Mouse (Mus musculus) urinary bladder, postnatal 25 days (tissue): Measurements from ENCODE around the gene Retreg2.

ENCODE experiments used
- DNase-seq: peaks from one replicate; pipeline ENCODE4 v3.0.0; 2022; ENCODE audit warnings: low spot score

Gene Retreg2

DNA sequence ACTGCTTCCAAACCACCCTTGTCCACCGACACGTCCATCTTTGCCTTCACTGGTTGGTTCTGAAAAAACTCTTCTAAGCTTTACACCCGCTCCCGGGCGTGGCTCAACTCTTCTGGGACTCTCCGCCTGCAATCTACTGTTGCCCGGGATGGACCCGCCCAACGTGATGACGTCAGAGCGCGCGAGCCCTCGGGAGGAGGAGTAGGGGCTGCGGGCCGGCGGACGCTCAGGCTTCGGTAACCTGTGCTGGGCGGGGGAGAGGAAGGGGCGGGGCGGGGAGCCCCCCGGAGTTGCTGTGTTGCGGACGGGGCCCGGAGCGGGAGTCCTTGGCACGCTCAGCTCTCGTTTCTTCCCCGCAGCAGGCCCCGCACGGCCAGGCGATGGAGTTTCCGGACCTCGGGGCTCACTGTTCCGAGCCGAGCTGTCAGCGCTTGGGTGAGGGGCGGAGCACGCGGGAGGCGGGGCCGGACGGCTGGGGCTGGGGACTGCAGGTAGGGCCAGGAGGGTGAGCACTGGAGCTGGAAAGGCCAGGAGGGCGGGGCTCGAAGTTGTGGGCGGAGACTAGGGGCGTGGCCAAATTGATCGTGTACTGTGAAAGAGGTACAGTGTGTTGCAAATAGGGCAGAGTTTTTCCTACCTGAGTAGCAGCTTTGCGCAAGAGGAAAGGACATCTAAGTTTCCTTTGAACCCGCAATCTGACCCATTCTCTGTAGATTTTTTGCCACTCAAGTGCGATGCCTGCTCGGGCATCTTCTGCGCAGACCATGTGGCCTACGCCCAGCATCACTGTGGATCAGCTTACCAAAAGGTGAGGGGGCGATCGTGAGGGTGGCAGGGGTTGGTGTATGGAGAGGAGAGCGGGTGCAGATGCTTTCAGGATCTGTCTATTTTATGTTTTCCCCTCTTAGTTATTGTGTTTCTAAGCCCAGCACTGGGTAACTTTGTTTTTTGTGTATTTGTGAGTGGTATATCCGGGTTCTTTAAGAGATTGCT lies 26.2 kb downstream of the Retreg2 start, which contains the start of gene Zfand2b:
Zfand2b (plus strand) TSS at position 175 of the 993 bp plus-strand sequence.
- DNase-seq, result peak; percentile 96

DNA sequence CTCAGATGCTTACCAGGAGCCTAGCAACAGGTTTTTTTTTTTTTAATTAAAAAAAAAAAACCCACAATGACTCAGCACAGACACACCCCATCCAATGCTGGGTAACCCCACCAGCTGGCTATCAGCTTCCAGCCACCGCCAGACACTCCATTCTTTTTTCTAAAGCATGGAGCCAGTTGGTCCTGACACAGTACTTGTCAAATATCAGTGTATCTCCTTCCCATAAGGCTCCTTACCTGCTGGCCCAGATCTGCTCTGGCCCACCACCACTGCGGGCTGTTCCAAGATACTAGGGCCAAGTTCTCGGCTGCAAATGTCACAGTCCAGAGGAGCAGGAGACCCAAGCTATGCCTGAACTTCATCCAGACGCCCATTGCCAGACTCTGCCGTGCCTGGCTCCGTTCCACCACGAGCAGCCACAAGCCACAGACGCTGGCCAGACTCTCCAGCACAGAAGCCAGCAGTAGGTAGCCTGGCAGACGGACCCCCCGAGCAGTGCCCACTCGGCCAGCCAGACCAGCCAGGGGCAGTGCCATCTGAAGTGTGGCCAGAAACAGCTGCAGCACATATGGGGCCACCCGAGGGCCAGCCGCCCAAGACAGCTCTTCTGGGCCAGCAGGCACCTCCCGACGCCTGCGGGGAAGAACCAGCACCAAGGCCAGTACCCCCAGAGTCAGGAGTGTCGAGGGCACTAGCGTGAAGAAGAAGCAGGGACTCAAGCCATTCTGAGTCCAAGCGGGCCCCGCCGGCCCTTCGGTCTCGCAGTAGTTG lies 36.9 kb downstream of the Retreg2 start:
- peak; percentile 14 for DNase-seq

DNA sequence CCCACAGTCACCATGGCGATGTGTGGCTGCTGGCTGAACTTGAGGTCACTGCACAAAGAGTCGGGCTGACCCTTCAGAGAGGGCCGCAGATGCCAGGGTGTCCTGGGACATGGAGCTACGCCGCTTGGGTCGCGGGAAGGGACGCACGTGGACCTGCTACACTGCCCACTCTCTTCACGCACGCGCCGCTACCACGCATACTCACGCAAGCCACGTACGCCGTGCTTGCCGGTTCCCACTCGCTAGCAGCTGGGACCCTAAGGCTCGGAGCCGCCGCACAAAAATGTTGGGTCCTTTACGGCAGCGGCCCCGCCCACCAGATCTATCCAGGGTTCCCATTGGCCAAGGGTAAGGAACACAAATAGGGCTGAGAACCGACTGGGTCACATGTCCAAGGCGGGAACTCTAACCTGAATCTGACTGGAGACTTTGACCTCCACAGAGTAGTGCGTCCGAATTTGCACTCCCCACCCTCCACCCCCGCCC lies 37.6 kb downstream of the Retreg2 start, which contains the start of gene Abcb6:
Abcb6 (minus strand) TSS at position 288 of the 486 bp plus-strand sequence.
- peak; percentile 70 for DNase-seq

DNA sequence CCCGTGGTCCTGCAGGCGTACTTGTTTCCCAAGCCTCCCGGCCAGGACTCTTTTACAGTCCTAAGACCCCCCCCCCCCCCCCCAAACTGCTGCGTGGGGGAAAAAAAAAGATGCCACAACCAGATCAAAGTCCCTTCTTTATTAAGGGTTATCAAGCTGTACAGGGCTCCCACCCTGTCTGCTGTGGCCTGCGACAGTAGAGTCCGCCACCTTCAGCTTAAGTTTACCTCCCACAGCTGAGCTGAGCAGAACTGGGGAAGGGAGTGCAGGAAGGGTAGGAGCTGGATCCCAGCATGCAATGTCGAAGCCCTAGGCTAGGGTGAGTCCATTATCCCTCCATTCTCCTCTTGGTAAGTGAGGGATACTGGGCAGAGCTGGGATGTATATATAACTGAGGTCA lies 38.2 kb downstream of the Retreg2 start:
- DNase-seq, result no peak

DNA sequence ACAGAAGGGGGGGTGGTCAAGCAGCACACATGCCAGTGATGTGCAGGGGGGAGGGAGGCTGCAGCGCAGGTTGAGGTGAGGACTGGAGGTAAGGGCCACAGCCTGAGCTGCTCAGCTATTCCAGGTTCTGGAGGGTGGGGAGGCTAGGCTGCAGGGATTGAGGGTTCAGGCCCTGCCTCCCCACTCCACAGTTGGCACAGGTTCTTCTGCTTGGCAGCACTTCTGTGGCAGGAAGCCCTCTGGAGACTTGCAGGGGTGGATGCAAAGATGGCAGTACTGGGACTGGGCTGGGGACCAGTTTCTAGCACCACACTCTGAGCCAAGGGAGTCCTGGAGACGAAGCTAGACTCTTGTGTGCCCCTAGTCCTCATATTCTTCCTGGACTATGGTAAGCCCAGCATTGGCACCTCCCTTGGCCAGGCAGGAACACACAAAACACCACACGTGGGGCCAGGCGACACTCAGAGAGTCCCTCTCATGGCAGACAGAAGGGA lies 38.8 kb downstream of the Retreg2 start:
- no peak for DNase-seq

DNA sequence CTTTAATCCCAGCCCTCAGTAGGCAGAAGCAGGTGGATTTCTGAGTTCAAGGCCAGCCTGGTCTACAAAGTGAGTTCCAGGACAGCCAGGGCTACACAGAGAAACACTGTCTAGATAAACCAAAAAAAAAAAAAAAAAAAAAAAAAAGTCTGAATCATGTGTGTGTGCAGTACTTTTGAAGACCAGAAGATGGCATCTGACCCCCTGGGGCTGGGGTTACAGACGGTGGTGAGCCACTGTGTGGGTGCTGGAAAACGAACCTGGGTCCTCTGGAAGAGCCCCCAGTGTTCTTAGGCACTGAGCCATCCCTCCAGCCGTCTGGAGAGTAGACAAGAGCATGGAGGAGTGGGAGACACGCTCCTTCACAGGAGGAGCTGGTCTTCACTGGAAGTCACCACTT lies 39.6 kb downstream of the Retreg2 start:
- DNase-seq, result no peak

DNA sequence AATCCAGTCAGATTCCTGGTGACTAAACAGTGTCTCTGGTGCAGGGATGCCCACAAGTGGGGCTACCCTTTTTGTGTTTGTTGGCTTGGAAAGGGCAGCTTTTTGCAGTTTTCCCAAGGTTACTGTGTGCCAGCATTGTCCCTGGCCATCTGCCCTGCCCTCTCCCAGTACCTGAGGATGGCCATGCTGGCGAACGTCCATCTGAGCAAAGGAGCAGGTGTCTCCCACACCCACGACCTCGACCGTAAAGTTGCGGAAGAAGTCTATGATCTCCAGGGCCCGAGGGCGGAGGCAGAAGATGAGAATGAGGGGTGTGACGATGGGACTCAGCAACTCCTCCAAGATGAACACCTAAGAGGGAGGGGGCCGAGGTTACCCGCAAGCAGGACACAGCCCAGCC lies 42.9 kb downstream of the Retreg2 start:
- DNase-seq, result no peak

DNA sequence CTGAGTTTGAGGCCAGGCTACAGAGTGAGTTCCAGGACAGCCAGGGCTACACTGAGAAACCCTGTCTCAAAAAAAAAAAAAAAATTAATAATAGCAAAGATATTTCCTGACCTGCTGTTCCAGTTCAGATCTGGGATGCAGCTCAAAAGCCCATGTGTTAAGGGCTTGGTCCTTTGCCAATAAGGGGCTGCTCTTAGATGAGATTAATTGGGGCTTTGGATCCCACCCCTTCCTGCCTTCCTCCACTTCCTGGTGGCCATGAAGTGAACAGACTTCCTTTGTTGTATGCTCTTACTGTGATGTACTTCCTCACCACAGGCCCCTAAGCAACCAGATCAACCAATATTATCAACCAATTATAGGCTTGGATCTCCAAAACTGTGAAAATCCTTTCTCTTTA lies 44.5 kb downstream of the Retreg2 start:
- DNase-seq, result no peak

DNA sequence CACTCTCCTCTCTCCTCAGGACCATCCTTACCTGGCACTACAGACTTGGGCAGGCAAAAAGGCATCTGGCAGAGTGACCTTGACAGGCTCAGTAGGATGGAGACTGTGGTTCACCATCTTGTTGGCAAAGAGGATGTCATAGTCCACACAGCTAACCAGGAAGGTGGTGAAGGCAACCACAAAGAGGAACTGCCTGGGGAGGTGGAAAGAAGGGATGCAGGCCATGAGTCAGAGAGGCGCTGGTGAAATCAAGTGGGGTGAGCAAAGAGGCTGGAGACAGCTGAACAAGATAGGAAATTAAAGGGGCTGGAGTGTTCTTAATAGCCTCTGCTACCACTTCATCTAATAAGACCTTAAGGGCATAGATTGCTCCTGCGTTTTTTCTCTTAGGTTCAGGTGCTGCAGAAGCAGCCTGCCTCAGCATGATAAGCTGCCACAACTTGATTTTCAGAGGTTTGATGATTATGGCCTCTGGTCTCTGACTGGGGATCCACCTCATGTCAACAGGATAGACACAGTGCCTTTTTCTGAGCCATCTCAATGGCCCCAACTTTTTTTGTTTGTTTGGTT lies 45.4 kb downstream of the Retreg2 start:
- DNase-seq, result no peak

DNA sequence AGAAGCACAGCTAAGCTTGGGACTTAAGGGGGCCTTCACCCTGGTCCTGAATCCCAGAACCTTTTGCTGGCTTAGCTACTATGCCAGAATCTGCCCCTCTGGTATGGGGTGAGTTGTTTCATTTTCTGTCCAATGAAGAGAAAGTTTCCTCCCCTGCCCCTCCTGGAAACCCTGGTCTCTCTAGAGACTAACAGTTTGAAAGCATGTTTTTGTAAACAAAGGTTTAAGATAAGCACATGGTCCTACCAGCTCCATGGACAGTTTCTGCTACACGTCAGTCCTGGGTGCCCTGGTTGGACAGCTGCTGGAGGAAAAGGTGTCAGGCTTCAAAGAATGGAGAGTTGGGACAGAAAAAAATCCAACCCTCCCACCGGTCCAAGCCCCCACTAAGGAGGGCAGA lies 48.0 kb downstream of the Retreg2 start:
- no peak for DNase-seq

DNA sequence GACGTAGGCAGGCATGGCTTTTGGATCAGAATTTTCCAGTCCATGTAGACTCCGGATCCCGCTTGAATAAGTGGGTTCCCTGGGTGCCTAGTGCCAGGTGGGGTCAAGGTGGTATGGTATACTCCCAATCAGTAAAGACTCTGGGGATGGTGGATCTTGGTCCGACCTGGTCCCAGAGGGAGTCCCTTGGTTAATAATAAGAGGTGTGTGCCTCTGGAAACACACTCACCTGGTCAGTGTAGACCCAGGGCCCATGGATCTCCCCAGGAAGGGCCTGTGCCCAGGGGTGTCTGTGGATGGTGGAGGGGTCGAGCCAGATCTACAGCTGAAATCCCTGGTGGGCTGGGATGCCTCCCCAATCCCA lies 48.7 kb downstream of the Retreg2 start:
- no peak for DNase-seq

DNA sequence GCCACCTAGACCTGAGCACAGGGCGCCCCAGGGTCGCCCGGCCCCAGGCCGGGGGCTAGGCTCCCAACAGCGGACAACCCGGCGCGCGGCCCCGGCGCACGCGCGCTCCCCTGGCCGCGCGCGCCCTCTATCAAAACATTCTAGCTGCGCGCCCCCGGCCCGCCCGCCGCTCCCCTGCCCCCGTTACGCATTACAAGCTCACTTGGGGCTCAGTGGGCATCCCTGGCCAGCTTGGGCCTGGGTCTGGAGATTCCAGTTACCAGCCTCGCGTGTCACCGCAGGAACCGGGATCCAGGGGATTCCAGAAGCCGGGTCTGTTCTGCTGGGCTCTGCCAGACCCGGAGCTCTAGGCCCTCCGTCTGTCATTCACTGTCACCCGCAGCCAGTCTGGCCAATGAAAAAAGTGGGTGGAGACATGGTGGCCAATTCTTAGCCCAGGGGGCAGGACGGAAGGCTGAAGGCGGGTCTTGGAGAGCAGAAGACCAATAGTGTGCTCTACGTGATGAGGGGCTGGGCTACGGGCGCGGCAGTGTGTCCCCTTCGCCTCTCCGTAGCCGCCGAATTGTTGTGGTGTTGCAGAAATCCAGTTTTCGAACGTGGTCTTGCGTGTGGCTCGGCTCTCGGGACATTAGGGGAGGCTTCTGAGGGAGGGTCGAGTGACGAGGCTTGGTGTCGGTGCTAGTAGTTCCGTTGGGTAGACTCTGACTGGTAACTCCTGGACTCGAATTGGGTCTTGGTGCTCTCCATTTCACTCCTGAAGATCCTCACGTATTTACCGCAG lies 49.2 kb downstream of the Retreg2 start, which contains the start of the genes Ankzf1 and Atg9a:
Ankzf1 (plus strand) TSS at position 530 of the 781 bp plus-strand sequence.
Atg9a (minus strand) TSS at position 575 of the 781 bp plus-strand sequence.
- peak; percentile 76 for DNase-seq

DNA sequence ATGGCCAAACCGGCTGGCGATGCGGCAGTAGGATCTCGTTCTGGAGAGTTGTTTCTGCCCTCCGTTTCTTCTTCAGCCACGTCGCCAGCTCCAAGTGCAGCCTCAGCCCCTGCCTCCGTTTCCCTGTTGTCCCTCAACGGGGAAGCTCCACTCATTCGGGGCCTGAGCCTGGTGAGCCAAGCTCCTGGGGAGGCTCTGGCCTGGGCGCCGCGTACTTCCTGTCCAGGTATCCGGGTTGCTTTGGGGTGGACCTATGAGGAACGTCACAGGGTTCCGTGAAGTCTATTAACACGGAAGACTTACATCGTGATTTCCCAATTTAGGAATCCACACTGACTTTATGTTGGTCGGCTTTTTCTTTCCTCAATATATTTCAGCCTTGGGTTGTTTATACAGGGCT lies 49.9 kb downstream of the Retreg2 start:
- DNase-seq, result peak; percentile 51
